Mouse (Mus musculus): ENCODE results near the gene Tnik.

Gene Tnik

DNA sequence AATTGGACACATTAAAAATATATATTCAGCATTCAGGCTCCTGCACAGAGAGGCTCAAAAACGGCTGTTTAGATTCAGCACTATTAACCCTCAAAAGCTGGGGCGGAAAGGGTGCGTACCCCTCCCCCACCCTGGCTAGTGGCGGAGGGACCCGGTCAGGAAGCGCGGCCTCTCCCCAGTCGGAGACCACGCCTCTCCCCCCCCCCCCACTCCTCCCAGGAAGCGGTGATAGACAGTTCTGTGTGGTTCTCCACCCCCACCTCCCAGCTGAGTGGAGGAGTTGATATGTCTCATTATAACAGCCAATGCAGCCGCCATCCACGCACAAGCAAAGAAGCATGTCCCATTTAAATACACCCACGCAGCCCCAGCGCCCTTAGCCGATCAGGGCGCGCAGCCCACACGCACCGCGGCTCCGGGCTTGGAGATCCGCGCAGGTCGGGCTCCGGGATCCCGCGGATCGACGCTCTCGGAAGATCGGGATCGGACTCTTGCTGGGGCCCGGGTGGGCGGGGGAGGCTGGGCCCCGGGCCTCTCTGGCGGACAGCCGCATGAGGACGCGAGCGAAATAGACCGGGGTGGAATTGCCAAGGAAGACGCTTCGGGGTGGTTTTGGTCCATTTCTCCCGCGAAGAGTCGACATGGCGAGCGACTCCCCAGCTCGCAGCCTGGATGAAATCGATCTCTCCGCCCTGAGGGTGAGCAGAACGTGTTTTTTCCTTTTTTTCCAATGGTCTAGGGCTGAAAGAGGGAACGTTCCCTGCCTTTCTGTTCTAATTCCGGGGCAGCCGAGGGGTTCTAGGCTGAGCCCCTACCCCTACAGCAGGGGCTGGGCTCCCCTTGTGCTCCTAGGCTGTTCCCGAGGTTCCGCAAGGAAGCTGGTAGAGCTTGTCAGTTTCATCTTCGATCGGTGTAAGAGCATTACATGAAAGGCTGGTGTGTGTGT is at the start of gene Tnik:
TSS of gene Tnik (plus strand) at position 213 of the 946 bp plus-strand sequence.
- peak; percentile 86 for DNase-seq

- DNase-seq, result no peak
Observed at GRCm38 (mm10) chr3:28214886-28215311, 48.1 kb upstream of the Tnik start.

GRCm38 (mm10) chr3:28217001-28217400 is 46.0 kb upstream of the Tnik start:
- DNase-seq, result no peak

- no peak for DNase-seq
Observed at GRCm38 (mm10) chr3:28219533-28219932, 43.5 kb upstream of the Tnik start.

- no peak for DNase-seq
Observed at GRCm38 (mm10) chr3:28219964-28220363, 43.0 kb upstream of the Tnik start.

DNA sequence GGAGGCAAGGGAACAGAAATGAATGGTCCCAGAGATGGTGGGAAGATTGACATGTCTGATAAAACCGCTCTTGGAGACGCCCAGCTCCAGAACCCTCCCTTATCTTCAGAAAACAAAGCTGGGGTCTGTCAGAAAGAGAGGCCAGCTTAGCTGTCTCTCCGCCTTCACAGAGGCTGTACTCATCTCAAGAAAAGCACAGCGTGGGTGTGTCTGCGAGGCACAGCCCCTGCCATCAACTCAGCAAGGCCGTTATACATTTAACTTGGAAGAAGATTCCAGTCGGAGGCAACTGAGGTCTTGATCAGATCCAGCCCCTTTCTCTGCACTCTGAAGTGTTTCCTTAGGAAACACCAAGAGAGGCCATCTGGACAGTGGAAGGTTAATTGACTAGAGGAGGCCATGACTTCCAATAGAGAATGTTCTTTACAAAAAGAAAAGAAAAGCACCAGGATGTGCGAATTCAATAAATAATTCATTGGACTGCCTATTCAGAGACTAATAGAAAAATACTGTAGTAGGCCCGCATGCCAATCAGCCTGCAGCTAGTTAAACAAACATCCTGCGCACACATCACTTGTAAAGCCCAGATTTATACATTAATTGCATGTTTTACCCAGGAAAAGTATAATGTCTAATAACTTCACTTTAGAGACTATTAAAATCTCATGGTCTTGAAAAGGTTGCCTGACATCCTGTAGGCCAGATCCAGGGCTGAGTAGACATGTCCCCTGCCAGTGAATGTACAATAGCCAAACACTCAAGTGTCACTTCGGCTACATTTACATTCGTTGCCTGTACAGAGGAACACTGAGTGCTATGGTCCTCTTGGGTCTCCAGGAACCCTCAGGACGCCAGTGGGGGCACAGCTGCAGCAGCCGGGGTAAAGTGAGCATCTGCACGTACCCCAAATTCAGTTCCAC is 38.3 kb upstream of the Tnik start:
- no peak for DNase-seq

GRCm38 (mm10) chr3:28225357-28225905 is 37.6 kb upstream of the Tnik start:
- no peak for DNase-seq

GRCm38 (mm10) chr3:28226181-28226580 is 36.8 kb upstream of the Tnik start:
- DNase-seq, result no peak

DNA sequence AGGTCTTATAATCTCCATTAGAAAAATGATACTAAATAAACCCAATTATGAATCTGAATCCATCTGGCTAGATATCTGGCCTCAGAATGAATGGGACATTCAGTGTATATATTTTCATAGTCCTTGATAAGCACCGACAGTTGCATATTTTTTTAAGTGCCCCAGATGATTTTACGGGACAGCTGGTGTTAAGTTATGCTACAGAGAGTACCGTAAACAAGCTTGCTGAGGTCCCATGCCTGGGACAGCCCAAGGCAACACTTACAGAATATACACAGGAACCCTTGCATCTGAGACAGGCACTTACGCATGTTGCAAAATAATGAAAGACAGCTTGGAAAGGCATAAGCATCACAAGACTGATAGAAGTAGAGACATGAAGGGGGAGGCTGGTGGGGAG is 34.1 kb upstream of the Tnik start:
- DNase-seq, result no peak

GRCm38 (mm10) chr3:28229503-28229902 is 33.5 kb upstream of the Tnik start:
- DNase-seq, result no peak

DNA sequence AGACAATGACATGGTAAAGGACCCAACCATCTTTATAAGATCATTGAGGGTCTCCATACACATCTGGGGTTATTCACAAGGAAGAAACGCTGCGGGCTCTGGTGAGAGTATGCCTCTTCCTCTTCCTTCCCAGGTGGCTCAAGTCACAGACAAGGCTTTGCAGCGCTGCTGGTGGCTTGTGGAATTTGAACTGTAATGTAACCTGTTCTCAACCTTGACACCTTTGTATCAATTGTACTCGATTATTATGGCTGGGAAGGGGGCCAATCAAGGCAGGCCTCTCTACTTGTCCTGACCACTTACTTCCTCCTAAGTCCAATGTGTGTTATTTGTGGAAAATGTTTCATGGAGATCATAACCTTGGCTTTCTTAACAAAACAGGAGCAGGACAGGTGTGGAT is 30.1 kb upstream of the Tnik start:
- DNase-seq, result no peak

DNA sequence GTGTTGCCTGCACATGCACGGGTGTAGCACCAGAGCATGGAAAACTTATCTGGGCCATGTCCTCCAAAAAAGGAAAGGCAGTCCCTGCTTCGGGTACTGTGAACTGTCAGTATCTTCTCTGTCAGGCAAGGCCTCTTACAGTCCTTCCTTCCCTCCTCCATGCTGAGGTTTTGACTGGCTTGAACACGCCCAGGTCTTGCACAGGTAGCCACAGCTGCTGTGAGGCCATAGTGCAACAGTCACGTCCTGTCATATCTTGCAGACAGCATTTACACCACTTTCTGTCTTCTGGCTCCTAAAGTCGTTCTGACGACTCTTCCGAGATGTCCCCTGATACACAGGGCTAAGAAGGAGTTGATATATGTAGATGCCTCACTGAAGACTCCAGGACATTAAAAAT is 28.8 kb upstream of the Tnik start:
- no peak for DNase-seq

GRCm38 (mm10) chr3:28236689-28237088 is 26.3 kb upstream of the Tnik start:
- DNase-seq, result no peak

- DNase-seq, result no peak
Observed at GRCm38 (mm10) chr3:28238136-28238535, 24.9 kb upstream of the Tnik start.

- peak; percentile 7 for DNase-seq
Observed at GRCm38 (mm10) chr3:28242561-28242960, 20.5 kb upstream of the Tnik start.

DNA sequence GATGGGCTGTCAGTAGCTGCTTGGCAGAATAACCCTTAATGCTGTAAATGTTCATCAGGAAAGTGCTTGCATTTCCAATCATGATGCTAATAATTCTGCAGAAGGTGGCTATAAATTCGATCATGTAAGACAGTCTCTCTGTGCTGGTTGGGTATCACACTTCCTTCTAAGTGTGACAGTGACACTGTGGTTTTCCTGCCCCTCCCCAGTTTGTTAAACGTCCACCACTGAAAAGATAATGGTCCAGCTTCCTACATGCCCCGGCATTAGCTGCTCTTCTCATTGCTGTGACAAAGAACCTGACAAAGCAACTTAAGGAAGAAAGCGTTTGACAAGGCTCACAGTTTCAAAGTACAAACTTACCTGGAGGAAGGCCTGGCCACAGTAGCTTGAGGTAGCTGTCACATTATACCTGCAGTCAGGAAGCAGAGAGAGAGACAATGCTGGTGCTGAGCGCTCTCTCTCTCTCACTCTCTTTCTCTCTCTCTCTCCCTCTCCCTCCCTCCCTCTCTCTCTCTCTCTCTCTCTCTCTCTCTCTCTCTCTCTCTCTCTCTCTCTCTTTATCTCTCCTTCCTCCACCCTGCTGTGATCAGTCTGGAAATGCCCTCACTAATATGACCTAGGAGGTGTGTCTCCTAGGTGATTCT is 18.6 kb upstream of the Tnik start:
- DNase-seq, result no peak

- DNase-seq, result no peak
Observed at GRCm38 (mm10) chr3:28248255-28248957, 14.6 kb upstream of the Tnik start.

DNA sequence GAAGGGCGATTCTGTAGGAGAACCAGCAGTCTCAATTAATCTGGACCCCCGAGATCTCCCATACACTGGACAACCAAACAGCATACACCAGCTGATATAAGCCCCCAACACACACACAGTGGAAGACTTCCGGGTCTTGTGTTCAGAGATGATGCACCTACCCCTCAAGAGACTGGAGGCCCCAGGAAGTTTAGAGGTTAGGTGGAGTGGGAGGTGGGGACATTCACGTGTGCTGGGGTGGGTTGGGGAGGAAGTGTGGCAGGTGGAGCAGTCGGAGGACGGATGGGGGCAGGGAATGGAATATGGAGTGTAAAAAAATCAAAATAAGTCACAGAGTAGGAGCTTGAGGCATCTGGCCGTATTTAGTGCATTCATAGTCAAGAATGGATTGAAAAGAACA is 7.3 kb upstream of the Tnik start:
- no peak for DNase-seq

DNA sequence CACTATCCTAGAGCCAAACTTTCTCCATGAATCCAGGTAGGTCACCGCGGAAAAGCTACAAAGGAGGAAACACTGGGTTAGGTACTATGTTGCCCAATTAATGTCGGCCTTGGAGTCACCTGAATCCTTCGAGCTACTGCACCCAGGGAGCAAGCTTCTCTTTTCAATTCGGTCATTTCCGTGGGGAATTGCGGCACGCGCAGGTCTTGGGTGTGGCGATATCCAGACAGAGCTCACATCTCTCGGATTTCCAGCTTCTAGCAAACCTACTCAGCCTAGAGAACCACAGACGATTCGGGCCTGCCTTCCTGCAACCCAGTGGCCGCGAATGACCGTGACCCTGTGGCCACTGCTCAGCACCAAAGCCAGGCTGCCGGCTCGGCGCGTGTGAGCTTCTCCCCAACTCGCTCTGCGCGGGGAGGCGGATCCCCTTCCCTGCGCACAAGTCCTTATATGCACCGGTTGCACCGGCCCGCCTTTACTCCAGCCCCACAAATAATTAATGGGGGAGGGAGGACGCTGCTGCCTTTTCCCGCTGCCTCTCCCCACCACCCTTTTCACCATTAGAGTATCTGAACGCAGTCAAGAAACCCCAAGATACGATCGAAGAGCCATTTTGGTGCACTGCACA is 528 bp upstream of the Tnik start:
- DNase-seq, result peak; percentile 78

- DNase-seq, result peak; percentile 55
Observed at GRCm38 (mm10) chr3:28263948-28264840, 1.2 kb downstream of the Tnik start.

DNA sequence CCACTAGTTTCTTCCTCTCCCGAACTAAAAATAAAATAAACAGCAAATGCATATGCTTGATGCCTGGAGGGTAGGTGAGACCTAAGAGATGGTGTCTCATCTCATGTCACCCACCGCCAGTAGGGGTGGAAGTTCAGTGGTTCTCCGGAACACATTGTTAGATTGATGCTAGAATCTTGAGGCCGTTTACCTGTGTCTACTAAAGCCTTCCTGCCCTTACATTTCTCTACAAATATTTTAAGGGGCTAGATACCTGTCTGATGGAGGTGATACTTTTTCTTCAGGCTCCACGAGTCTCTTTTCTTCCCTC is 1.8 kb downstream of the Tnik start:
- DNase-seq, result no peak
